Mouse (Mus musculus): Measurements from ENCODE around the gene Apoe. TPM values are rescaled to one million over a fixed set of nuclear protein-coding genes. Genes with fewer than 3 reads are reported as not detected.
A peak's percentile ranks its signal among the peaks of the same experiment; 100 is the strongest.

Gene Apoe
- polyA plus RNA-seq (2012; ENCODE audit: insufficient read depth, insufficient read length, missing spikeins) = 16,287 and 16,533 TPM in 2 replicates

DNA sequence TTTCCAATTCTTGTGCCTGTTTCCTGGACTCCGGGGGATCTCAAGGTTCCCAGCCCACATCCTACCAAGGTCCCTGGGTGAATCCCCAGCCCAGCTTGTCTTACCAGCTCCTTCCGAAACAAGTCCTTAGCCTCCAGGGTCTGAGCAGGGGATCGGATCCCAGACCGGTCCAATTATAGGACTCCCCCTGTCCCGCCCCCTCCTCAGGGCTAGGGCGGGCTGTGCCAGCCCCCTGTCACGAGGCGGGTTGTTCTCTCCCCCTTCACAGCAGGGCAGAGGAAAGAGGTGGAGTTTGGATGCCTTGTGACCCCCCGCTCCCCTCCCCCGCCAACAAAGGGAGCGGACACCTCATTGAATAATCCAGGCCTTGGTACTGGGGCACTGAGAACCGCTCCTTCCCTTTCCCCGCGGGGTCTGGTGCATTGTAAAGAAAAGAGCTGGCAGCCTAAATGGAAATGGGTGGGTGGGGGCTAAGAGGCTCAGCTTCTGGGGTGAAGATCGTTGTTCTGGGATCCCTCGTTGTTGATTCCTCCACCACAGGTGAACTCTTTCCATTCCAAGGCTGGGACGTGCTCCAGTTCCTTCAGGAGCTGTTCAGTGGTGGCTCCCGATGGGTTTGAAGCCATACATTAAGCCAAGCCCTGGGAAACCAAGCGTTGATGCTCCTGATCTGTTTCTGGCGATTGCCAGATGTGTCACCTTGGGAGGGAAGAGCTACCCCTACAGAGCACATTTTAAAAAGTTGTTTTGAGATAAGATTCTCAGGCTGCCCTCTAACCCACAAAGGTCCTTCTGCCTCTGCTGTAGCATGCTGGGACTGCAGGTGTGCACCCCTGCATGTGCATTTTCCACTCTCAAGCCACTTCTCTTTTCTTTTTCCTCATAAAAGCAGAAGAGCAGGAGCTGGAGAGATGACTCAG lies at the start of gene Apoe:
Gene Apoe, minus strand, starts transcription at position 282 of the 920 bp plus-strand sequence.
- peak within 1 kb of the TSS; percentile 96 for H3K27ac ChIP-seq (ENCODE audit: insufficient read depth, low read depth, low read length)
- TF ChIP-seq POLR2A (IDR thresholded peaks at IDR 0.05; ENCODE audit: borderline replicate concordance, low read depth, low read length) = peak; percentile 81; the same call in 1 of the 2 replicates
- no peak for TF ChIP-seq CTCF (IDR thresholded peaks at IDR 0.05; ENCODE audit: low read depth, low read length)
- peaks cover 36% of the 10 kb centered on the region for H3K4me1 ChIP-seq (ENCODE audit: control insufficient read depth, insufficient read depth, low read length)
- H3K4me3 ChIP-seq (ENCODE audit: insufficient read depth, low read length) = peak within 1 kb of the TSS; percentile 92

DNA sequence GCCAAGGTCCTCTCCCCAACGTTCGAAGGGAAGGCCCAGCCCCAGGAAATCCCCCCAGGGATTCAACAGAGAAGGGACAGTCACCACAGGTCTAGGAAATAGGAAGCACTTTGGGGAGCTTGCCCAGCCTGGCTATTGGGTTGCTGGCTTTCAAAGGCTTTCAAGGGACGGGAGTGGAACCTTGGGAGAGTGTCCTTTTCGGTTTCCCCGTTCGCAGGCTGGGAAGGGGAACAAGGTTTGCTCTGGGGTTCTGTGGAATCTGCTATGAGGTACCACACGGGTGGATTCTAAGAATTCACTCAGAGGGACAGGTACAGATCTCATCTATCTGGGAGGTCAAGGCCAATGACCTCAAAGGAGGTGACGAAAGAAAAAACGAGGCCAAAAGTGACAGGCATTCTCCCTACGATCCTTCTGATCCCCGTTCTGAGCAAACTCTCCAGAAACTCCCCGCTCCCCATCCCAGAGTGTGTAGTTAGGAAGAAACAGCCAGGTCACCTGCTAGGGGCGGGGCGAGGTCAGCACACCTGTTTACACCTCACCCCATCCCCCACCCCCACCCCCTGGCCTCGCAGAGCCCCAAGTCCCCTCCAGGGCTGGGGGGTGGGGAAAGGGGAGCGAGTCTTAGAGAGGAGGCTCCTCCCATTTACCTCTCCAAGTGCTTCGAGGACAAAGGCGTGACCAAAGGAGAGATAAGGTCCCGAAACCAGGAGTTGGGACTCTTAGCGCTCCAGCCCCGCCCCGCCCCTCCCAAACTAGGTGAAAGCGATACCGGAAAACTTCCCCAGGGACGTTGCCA lies 48.6 kb upstream of the Apoe start:
- H3K27ac ChIP-seq (ENCODE audit: insufficient read depth, low read depth, low read length) = no peak overlapping the region
- TF ChIP-seq CTCF (IDR thresholded peaks at IDR 0.05; ENCODE audit: low read depth, low read length) (no peak), POLR2A (IDR thresholded peaks at IDR 0.05; ENCODE audit: borderline replicate concordance, low read depth, low read length) (no peak)
- no peak overlapping the region for H3K4me3 ChIP-seq (ENCODE audit: insufficient read depth, low read length)
- H3K4me1 ChIP-seq (ENCODE audit: control insufficient read depth, insufficient read depth, low read length) = peaks cover 33% of the 10 kb centered on the region

GRCm38 (mm10) chr7:19746426-19747201 lies 47.6 kb upstream of the Apoe start:
- no peak for TF ChIP-seq CTCF (IDR thresholded peaks at IDR 0.05; ENCODE audit: low read depth, low read length)
- no peak for TF ChIP-seq POLR2A (IDR thresholded peaks at IDR 0.05; ENCODE audit: borderline replicate concordance, low read depth, low read length)
- H3K4me3 ChIP-seq (ENCODE audit: insufficient read depth, low read length) = no peak overlapping the region
- H3K4me1 ChIP-seq (ENCODE audit: control insufficient read depth, insufficient read depth, low read length) = peaks cover 33% of the 10 kb centered on the region
- no peak overlapping the region for H3K27ac ChIP-seq (ENCODE audit: insufficient read depth, low read depth, low read length)

- Histone ChIP-seq H3K27ac (ENCODE audit: insufficient read depth, low read depth, low read length) (no peak overlapping the region), H3K4me3 (ENCODE audit: insufficient read depth, low read length) (no peak overlapping the region), H3K4me1 (ENCODE audit: control insufficient read depth, insufficient read depth, low read length) (peaks cover 32% of the 10 kb centered on the region)
- no peak for TF ChIP-seq POLR2A (IDR thresholded peaks at IDR 0.05; ENCODE audit: borderline replicate concordance, low read depth, low read length)
- TF ChIP-seq CTCF (IDR thresholded peaks at IDR 0.05; ENCODE audit: low read depth, low read length) = no peak
Observed at GRCm38 (mm10) chr7:19745971-19746370, 47.0 kb upstream of the Apoe start.

GRCm38 (mm10) chr7:19744590-19745385 lies 45.8 kb upstream of the Apoe start:
- Histone ChIP-seq H3K4me3 (ENCODE audit: insufficient read depth, low read length) (no peak overlapping the region), H3K27ac (ENCODE audit: insufficient read depth, low read depth, low read length) (no peak overlapping the region), H3K4me1 (ENCODE audit: control insufficient read depth, insufficient read depth, low read length) (peaks cover 30% of the 10 kb centered on the region)
- TF ChIP-seq POLR2A (IDR thresholded peaks at IDR 0.05; ENCODE audit: borderline replicate concordance, low read depth, low read length) (no peak), CTCF (IDR thresholded peaks at IDR 0.05; ENCODE audit: low read depth, low read length) (no peak)

- Histone ChIP-seq H3K4me3 (ENCODE audit: insufficient read depth, low read length) (no peak overlapping the region), H3K4me1 (ENCODE audit: control insufficient read depth, insufficient read depth, low read length) (peaks cover 29% of the 10 kb centered on the region), H3K27ac (ENCODE audit: insufficient read depth, low read depth, low read length) (no peak overlapping the region)
- TF ChIP-seq CTCF (IDR thresholded peaks at IDR 0.05; ENCODE audit: low read depth, low read length) (no peak), POLR2A (IDR thresholded peaks at IDR 0.05; ENCODE audit: borderline replicate concordance, low read depth, low read length) (no peak)
Observed at GRCm38 (mm10) chr7:19743791-19744190, 44.8 kb upstream of the Apoe start.

DNA sequence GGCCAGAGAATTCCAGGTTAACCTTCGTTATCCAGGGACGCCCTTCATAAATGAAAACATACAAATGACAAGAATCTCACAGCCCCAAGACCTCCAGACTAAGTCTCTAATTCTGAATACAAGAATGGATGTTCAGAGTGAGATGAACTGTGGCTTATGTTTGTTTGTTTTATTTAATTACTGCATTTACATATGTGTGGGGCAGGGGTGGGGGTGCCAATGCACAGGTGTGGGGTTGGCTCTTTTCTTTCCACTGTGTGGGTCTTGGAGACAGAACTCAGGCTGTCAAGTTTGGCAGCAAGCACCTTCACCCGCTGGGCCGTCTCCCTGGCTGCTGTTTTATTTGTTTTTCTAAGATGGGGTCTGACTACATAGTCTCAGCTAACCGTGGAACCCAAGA lies 43.5 kb upstream of the Apoe start:
- TF ChIP-seq POLR2A (IDR thresholded peaks at IDR 0.05; ENCODE audit: borderline replicate concordance, low read depth, low read length) = no peak
- TF ChIP-seq CTCF (IDR thresholded peaks at IDR 0.05; ENCODE audit: low read depth, low read length) = no peak
- H3K27ac ChIP-seq (ENCODE audit: insufficient read depth, low read depth, low read length) = no peak overlapping the region
- H3K4me3 ChIP-seq (ENCODE audit: insufficient read depth, low read length) = no peak overlapping the region
- H3K4me1 ChIP-seq (ENCODE audit: control insufficient read depth, insufficient read depth, low read length) = peaks cover 20% of the 10 kb centered on the region

- H3K4me3 ChIP-seq (ENCODE audit: insufficient read depth, low read length) = no peak overlapping the region
- H3K27ac ChIP-seq (ENCODE audit: insufficient read depth, low read depth, low read length) = no peak overlapping the region
- TF ChIP-seq POLR2A (IDR thresholded peaks at IDR 0.05; ENCODE audit: borderline replicate concordance, low read depth, low read length) = no peak
- no peak for TF ChIP-seq CTCF (IDR thresholded peaks at IDR 0.05; ENCODE audit: low read depth, low read length)
- H3K4me1 ChIP-seq (ENCODE audit: control insufficient read depth, insufficient read depth, low read length) = peaks cover 13% of the 10 kb centered on the region
Observed at GRCm38 (mm10) chr7:19741329-19742031, 42.5 kb upstream of the Apoe start.
